Mouse (Mus musculus) T-helper 2 cell (primary cell): Measurements from ENCODE around the gene Birc5.
"Not testable (repeated sequence)": the region's sequence is repeated elsewhere in the genome, so short reads cannot be mapped to it uniquely, and the experiment has no call there.

ENCODE experiments used
- in situ Hi-C: fragments of 300-600 bp; cut with MboI, MseI; formaldehyde crosslinking; loops from one replicate; pipeline ENCODE4 v1.15.1; 2025; ENCODE audit warnings: high pct_unique_total_duplicates

The Birc5 gene

DNA sequence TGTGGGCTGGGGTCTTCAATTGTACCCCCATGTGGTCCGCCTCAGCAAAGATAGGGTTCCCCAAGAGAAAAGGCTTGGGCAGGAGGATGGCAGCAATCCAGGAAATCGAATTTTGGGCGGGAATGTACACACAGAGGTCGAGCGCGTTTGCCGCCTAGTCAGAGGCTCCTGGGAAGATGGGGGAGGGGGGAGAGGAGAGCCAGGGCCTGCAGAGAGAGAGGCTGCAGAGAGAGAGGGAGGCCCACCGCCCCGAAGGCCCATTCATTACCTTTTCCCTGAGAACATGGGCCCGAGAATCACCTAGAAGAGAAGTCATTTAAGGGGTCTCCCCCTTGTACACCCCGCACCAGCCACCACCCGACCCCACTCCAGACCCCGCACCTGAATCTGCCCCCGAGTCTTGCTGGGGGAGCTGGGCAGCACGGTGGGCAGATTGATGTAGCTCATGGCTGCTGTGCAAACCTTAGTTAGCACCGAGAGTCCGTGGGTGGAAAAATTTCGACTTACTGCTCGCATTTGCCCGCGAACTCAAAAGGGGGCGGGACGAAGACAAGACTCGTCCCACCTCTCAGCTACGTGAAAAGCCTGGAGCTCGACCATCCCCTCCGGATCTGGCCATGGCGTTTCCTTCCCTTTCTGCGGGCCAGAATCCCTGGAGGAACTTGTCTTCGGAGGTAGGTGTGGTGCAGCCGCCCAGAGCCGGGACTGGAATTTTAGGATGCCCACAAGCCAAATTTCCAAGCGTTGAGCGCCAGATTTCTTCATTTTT lies 23.5 kb upstream of the Birc5 start, which contains the start of the genes Afmid and Tk1:
Gene Afmid, plus strand, starts transcription at position 592 of the 769 bp plus-strand sequence.
Gene Tk1, minus strand, starts transcription at position 760 of the 769 bp plus-strand sequence.
- in situ Hi-C loops, result no loop called here

DNA sequence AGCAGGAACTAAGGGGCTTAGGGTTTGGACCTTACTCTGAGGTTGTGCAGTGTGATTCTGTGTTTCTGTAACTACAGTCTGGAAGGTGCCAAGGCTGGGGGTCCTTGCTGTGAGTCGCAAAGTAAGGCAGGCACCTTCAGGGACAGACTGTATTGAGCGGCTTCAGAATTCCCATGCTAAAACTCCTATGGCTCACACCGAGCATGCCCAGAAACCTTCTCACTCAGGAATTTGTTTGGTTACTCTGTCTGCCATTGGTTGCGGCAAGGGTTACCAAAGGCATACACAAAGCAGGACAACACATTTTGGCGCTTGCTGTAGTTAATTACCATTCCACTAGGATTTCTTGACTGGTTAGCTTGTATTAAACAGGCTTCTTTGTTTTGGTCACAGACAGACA lies 22.9 kb upstream of the Birc5 start:
- in situ Hi-C loops, result no loop called here

DNA sequence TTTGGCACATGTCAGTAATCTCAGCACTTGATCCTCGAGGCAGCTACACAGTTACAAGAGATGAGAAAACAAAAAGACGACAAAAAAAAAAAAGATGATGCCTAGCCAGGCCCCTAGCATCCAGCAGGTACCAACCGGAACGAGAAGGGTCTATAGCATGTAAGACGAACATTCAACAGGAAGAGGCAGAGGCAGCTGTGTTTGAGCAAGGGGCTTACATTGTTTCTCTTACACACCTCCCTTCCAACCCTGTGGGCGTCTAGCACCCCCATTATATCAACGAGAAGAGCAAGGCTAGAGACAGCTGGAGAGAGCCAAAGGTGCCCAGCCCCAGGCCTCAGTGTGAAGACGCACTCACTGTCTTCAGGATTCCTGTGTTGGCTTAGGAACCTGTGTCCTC lies 22.1 kb upstream of the Birc5 start:
- in situ Hi-C loops, result no loop called here

DNA sequence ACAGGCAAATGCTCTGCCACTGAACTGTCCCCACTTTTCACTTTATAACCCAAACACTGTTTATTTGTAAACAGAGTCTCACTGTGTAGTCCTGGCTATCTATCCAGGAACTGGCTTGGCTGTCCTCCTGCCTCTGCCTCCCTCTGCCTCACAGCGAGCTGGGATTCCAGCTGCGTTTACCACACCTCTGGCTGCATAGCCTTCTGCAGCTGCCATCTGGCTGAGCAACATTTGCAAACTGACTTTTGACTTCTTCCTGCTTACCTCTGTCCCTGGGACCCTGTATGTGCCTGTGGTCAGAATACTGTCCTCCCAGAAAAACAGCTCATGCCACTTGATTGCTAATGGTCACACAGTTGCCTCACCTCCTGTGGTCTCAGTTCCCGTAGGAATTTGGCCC lies 21.7 kb upstream of the Birc5 start:
- in situ Hi-C loops, result no loop called here

GRCm38 (mm10) chr11:117828149-117828887 lies 20.7 kb upstream of the Birc5 start:
- in situ Hi-C loops, result no loop called here

DNA sequence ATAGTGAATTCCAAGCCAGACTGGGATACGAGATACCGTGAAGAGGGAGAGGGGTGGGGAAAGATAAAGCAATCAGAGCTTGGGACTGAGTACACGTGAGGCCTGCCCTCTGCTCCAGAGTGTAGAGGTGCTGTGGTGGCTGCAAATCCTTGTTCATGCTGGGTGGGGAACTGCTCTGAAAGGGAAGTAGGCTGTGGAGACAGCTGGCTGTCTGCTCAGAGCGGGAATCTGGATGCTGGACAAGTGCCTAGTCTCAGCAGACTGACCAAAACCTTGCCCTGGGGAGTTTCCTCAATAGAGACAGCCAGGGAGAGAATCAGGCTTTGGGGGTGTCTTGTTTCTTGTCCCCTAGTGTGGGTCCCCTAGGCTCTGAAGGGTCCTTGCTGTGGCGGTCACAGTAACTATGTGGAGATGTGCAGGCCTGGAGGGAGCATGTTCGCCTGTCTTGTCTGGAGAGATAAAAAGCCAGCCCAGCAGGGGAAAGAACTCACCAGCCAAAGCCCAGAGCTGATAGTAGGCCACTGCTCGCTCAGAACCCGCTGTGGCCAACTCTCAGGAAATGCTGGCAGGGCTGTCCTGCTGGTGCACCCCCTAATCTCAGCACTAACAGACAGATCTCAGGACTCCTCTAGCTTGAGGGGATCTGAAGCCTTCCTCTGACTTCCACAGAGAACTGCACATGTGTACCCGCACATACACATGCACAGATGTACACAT lies 20.0 kb upstream of the Birc5 start:
- in situ Hi-C loops, result no loop called here

DNA sequence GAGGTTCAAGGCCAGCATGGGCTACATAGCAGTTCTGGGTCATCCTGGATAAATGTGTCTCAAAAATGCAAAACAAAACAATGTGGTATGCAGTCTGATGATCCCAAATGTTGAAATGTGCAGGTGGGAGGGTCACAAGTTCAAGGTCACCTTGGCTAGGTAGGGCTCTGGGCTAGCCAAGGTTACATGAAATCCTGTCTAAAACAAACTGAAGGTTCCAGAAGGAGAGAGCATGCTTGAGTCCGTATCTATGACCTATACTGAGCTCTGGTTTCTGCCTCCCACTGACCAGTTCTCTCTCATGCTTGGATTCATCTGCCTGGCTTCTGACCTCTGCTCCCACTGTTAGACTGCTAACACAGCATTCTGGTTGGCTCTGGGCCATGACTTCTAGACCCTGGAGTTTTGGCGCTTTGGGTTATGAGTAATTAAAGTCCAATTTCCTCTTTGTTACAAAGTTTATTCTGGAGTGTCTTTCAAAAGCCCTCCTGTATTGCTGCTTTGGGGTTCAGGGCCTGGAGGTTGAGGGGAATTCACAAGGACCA lies 19.3 kb upstream of the Birc5 start:
- in situ Hi-C loops, result no loop called here

GRCm38 (mm10) chr11:117830401-117830800 lies 18.6 kb upstream of the Birc5 start:
- in situ Hi-C loops, result no loop called here

DNA sequence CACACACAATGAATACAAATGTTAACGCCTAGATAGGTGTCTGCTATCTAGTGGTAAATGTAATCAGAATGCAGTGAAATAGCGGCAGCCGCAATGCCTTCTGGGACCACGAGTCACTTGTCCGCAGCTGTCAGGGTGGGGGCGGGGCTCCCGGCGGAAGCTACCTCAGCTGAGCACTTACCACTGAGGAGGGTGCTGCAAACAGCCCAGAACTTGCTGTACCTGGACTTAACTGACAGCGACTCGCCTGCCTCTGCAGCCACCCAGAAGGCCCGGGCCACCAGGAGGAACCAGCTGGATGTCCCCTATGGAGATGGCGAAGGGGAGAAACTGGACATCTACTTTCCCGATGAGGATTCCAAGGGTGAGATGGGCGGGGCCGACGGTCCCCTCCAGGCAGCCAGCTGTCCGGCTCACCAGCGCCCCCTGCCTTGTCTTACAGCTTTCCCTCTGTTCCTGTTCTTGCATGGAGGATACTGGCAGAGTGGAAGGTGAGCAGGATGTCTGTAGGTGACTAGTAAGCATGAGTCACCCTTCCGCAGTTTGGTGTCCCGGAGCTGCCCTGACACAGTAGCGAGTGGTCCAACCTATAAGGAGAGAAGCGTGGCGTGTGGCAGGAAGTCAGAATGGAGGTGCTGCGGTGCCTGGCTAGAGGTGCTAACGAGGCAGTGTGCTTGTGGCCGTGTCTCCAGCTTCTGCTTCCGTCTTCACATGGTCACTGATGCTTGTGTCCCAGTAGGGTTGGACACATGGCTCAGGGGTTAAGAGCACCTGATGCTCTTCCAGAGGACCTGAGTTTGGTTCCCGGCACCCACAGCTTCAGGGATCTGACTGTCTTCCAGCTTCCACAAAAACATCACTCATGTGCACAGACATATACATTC lies 16.7 kb upstream of the Birc5 start:
- in situ Hi-C loops, result no loop called here

GRCm38 (mm10) chr11:117833509-117833908 lies 15.5 kb upstream of the Birc5 start:
- in situ Hi-C loops, result not testable (repeated sequence)

GRCm38 (mm10) chr11:117834086-117834485 lies 15.0 kb upstream of the Birc5 start:
- in situ Hi-C loops, result no loop called here

GRCm38 (mm10) chr11:117836306-117836705 lies 12.7 kb upstream of the Birc5 start:
- in situ Hi-C loops, result no loop called here

- in situ Hi-C loops, result no loop called here
These were observed 10.5 kb upstream of the Birc5 start for GRCm38 (mm10) chr11:117838572-117838971.

GRCm38 (mm10) chr11:117839021-117839420 lies 10.0 kb upstream of the Birc5 start:
- in situ Hi-C loops, result no loop called here

GRCm38 (mm10) chr11:117840910-117841309 lies 8.1 kb upstream of the Birc5 start:
- in situ Hi-C loops, result loop anchor here (5.0 kb wide), 1 partner anchor 36 kb away; no protein-coding TSS in a partner anchor

DNA sequence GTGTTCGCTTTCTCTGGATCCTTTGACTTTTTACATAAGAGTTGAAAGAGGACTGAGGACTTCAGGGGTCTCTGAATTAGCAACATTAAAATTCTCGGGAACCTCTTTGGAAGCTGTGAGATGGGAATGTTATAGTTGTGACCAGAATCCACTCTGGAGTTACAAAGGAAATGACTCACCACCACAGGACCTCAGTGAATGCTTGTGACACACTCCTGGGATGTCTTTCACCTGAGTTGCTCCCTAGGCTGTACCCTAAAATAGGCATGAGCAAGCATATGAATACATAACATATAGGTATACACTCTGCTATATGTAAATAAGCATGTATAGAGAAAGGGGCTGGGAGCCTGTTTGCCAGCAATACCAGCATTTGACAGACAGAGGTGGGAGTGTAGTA lies 5.6 kb upstream of the Birc5 start:
- in situ Hi-C loops, result loop anchor here (5.0 kb wide), 1 partner anchor 34 kb away; no protein-coding TSS in a partner anchor

- in situ Hi-C loops, result loop anchor here (5.0 kb wide), 1 partner anchor 32 kb away; no protein-coding TSS in a partner anchor
These were observed 4.1 kb upstream of the Birc5 start for GRCm38 (mm10) chr11:117844997-117845396.

GRCm38 (mm10) chr11:117845651-117846050 lies 3.4 kb upstream of the Birc5 start:
- in situ Hi-C loops, result no loop called here

GRCm38 (mm10) chr11:117846640-117847039 lies 2.4 kb upstream of the Birc5 start:
- in situ Hi-C loops, result no loop called here

DNA sequence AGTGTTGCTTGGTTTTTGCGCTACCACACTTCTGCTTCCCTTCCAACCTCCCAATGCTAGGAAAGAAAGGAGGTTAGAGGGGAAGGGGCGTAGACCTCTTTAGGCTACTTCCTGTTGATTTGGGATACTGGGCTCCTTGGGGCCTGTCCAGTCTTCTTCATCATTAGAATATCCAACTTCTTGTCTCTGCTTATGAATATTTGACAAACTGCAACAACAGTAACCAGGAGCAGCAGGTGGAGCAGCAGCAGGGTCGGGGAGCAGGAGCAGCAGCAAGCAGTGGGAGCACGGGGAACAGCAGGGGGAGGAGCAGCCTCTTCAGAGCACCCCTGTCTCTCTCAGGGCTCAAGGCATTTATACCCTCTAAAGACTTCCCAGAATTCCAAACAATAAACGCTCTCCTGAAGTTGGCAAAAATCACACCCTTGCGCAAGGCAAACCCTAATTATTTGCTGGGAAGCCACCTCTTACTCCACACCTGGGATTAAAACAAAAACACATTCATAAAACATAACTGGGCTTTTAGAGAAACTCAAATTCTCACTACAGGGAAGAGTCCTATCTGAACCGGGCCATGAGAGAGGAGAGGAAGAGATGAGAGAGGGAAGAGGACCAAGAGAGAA lies 1.3 kb upstream of the Birc5 start:
- in situ Hi-C loops, result no loop called here
